Mouse (Mus musculus): Measurements from ENCODE around the gene Rragc. TPM values are rescaled to one million over a fixed set of nuclear protein-coding genes. Genes with fewer than 3 reads are reported as not detected.
A peak's percentile ranks its signal among the peaks of the same experiment; 100 is the strongest.

Rragc gene
- total RNA-seq, 1 experiment from 2014 or later: 57.7 TPM

- no peak for ATAC-seq (replicated peaks; ENCODE audit: low read depth, poor library complexity, severe bottlenecking)
These were observed 31.7 kb downstream of the Rragc start for GRCm38 (mm10) chr4:123948901-123949300.

- no peak for ATAC-seq (replicated peaks; ENCODE audit: low read depth, poor library complexity, severe bottlenecking)
These were observed 32.4 kb downstream of the Rragc start for GRCm38 (mm10) chr4:123949649-123950048.

- ATAC-seq (replicated peaks; ENCODE audit: low read depth, poor library complexity, severe bottlenecking): peak; percentile 84
These were observed 34.8 kb downstream of the Rragc start for GRCm38 (mm10) chr4:123952059-123952458.

- ATAC-seq (replicated peaks; ENCODE audit: low read depth, poor library complexity, severe bottlenecking): peak; percentile 94
These were observed 39.7 kb downstream of the Rragc start for GRCm38 (mm10) chr4:123956703-123957491.

- ATAC-seq (replicated peaks; ENCODE audit: low read depth, poor library complexity, severe bottlenecking): peak; percentile 14; the same call in 1 of the 2 replicates
These were observed 40.2 kb downstream of the Rragc start for GRCm38 (mm10) chr4:123957492-123957808.

- ATAC-seq (replicated peaks; ENCODE audit: low read depth, poor library complexity, severe bottlenecking): no peak
These were observed 40.6 kb downstream of the Rragc start for GRCm38 (mm10) chr4:123957891-123958290.

- no peak for ATAC-seq (replicated peaks; ENCODE audit: low read depth, poor library complexity, severe bottlenecking)
These were observed 43.7 kb downstream of the Rragc start for GRCm38 (mm10) chr4:123960955-123961354.

GRCm38 (mm10) chr4:123962721-123963120 lies 45.5 kb downstream of the Rragc start:
- ATAC-seq (replicated peaks; ENCODE audit: low read depth, poor library complexity, severe bottlenecking): no peak

- ATAC-seq (replicated peaks; ENCODE audit: low read depth, poor library complexity, severe bottlenecking): no peak
These were observed 51.5 kb downstream of the Rragc start for GRCm38 (mm10) chr4:123968663-123969321.

- ATAC-seq (replicated peaks; ENCODE audit: low read depth, poor library complexity, severe bottlenecking): no peak
These were observed 52.2 kb downstream of the Rragc start for GRCm38 (mm10) chr4:123969458-123969857.

GRCm38 (mm10) chr4:123971059-123971458 lies 53.8 kb downstream of the Rragc start:
- ATAC-seq (replicated peaks; ENCODE audit: low read depth, poor library complexity, severe bottlenecking): no peak

- ATAC-seq (replicated peaks; ENCODE audit: low read depth, poor library complexity, severe bottlenecking): no peak
These were observed 55.3 kb downstream of the Rragc start for GRCm38 (mm10) chr4:123972423-123973049.

- ATAC-seq (replicated peaks; ENCODE audit: low read depth, poor library complexity, severe bottlenecking): no peak
These were observed 64.9 kb downstream of the Rragc start for GRCm38 (mm10) chr4:123982105-123982504.

Other genes starting within 250 kb of the Rragc start
- 225 and 245 TPM in 2 replicates for gene Macf1, start 233.1 kb upstream of the Rragc start, total RNA-seq (2017)
- 103 and 129 TPM in 2 replicates for gene Ndufs5, start 199.2 kb upstream of the Rragc start, total RNA-seq (2017)
- gene Akirin1, start 167.1 kb upstream of the Rragc start, total RNA-seq (2017): 20.8 and 24.1 TPM in 2 replicates
- gene Rhbdl2, start 129.6 kb upstream of the Rragc start, total RNA-seq (2017): not detected in 2 replicates
- not detected in 2 replicates for gene 4933427I04Rik, start 57.8 kb upstream of the Rragc start, total RNA-seq (2017)
- gene Mycbp, start 12.6 kb upstream of the Rragc start, total RNA-seq (2017): 24.9 and 32.3 TPM in 2 replicates
- gene 4930535I16Rik, start 576 bp downstream of the Rragc start, total RNA-seq (2017): not detected in 2 replicates

Measured in common myeloid progenitor, adult 5-6 weeks (primary cell).